Mouse (Mus musculus) kidney, postnatal 36 days (tissue): ENCODE measurements around the gene Gpatch4.
A peak's percentile ranks its signal among the peaks of the same experiment; 100 is the strongest.

ENCODE experiments used
- DNase-seq, 2 experiments: peaks; one replicate each; pipeline ENCODE4 v3.0.0; 2021 to 2022; ENCODE audit warnings: mixed read lengths in 2 of 2

Gene Gpatch4

DNA sequence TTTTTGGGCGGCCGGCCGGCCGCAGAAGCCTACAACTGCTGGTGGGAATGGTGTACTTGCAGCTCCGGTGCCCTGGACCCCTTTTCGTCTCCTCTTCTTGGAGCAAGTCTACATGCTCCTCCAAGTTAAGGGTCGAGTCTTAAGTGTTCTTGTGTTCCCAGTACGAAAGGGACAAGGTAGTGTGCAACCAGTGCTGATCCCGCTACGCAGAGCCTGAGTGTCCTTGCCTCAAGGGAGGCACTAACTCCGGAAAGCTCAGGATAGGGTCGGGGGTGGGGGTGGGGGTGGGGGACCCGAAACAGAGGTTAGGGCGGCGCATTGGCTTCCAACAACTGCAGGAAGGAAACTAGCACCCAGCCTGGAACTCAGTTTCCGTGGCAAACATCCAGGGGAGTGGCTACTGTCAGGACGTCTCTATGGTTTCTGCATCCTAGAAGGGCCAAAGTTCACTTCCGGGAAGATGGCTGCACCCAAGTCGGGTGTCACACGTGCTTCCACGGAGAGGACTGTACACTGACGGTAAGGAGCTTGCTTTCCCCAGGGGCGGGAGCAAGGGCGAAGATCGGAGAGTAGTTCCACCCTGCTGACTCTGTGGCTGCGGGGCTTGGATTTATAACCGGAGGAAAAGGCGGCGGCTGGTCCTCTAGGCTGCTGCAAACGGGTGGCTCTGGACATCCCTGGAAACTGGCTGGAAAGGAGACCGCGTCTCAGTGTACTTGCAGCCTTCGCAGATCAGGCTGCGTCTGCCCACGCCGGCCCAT, at the start of gene Gpatch4:
Gpatch4 (plus strand) TSS at position 448 of the 761 bp plus-strand sequence.
- DNase-seq, result peak; percentile 92 to 98

DNA sequence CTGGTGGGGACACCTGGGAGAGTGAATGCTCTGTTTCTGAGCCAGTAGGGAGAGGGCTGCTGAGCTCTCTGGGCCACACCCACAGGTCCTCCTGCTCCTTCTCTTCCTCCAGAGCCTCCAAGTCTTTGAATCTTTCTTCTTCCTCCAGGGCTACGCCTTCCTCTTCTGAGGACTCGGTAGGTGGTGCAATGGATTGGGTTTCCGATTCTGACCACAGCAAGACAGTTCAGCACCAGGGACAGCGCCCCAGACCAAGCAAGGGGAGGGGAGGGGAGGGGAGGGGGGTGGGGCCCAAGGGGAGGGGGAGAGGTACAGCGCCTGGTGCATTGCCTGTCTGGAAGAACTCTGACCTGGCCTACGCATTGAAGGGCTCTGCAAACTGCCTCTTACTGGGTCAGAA, 49.5 kb upstream of the Gpatch4 start:
- DNase-seq, result peak; percentile 28 to 78

DNA sequence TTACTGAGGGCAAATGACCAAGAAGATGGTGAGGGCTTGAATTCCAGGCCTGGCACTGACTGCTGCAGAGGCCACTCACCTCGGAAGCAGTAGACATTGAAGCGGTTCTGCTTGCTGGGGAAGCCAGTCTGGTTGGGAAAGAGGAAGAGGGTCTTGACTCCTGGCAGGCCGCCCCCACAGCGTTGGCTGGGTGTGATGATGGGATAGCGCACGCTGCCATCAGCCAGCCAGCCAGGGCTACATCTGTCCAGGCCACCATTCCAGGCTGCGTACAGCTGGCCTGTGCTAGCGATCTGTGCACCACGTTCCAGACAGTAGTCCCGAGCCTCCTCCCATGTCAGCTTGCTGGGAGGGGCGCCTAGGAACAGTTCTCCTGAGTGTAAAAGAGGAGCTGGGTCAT, 47.6 kb upstream of the Gpatch4 start:
- DNase-seq, result no peak

DNA sequence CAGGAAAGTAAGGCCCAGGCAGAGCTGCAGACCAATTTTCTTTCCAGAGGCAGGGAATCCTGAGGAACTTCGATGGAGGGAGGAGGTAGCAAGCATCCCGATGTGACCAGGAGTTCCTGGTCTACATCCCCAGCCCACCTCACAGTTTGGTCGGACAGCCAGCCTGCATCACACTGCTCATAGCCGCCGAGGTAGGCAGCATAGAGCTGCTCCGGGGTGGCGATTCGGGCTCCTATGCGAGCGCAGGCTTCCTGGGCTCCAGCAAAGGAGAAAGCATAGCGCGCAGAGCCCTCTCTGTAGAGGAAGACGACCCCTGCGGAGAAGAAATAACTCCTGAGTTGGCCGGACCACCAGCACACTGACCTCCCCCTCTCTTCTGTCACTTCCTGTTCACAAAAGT, 46.5 kb upstream of the Gpatch4 start:
- no peak for DNase-seq

DNA sequence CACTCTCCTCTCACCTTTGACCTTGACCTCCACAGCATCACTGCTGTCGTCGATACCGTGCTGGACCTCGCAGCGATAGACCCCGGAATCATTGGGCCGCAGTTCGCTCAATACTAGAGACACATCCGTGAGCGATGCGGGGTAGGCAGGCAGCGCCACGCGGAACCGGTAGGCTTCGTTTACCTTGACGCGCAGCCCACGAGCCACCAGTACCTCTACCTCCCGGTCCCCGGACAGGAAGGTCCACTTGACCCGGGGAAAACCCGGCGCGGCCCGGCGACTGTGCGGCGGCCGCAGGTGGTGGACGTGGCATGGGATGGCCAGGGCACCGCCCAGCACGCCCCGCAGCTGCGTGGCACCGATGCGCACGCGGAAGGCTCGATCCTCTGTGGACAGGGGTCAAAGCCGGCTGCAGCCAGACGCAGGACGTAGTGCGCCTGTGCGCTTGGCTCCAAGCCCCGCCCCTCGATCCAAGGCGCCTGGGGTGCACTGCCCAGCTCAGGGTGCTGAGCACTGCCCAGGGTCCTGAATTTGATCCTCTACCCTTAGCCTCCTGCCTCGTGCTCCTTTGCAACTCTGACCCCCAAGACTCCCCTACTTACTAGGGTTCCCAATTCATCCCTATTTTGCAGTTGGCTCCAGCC, 45.8 kb upstream of the Gpatch4 start:
- DNase-seq, result peak; percentile 19 to 69

DNA sequence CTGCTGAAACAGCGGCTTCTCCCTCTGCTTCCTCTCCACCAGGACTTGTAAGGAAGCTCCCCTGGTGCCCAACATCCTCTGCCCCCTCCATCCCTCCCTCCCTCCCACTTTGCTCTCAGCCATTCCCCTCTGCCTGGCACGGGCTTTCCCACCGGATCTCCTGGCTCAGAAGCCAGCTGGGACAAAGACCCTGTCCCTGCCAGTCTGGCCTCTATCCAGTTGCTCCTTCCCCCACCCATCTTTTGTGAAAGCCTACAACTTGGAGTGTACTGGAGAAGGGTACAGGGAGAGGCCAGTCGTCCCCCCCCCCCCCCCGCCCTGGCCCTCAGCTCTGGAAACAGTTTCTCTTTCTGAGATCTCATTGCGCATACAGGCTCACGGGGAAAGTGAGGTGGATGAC, 44.2 kb upstream of the Gpatch4 start:
- DNase-seq, result no peak

DNA sequence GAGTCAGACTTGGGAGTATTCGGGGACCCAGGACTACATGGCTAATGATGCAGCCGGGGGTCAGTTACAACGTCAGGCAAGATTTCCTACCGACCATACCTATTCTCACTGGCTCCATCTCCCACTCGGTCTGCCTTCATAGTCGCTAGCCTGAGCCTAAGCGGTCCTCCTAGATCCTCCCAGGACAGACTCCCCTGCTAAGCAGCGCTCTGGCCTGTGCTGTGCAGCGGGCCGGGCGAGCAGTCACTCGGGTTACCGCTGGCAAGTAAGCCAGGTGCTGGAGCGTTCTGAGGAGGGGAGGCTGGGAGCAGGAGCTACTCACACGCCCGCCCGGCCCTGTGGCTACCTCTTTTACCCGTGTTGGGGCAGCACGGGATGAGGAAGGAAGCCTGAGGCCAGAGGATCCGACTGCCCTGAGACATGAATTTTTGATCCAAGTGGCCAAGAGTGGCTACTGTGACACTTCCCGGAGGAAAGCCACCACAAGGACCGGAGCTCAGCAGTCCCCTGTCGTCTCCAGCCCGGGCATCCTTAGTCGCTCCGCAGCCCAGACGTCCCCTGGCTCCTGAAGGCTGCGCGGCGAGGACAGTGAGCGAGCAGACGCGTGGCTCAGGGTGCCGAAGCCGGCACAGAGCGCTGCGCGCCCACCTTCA, 43.5 kb upstream of the Gpatch4 start:
- no peak for DNase-seq

DNA sequence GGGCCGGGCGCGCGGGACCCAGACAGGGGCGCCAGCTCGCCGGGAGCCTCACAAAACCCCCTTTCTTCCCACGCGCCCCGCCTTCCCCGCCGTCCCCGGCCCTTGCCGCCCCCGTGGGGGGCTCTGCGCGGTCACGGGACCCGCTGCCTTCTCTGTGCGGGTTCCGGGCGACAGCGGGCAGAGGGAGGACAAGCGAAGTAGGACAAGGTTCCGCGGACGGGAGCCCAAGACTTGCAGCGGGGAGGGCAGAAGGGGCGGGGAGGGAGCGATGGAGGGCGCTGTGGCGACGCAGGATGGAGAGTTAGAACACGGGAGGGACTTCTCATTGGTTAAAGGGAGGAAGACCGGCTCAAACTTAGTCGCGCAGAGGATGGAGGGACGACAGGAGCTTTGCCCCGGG, 42.7 kb upstream of the Gpatch4 start, which contains the start of gene Bcan:
Bcan (minus strand) TSS at position 50 of the 400 bp plus-strand sequence.
- DNase-seq, result no peak

DNA sequence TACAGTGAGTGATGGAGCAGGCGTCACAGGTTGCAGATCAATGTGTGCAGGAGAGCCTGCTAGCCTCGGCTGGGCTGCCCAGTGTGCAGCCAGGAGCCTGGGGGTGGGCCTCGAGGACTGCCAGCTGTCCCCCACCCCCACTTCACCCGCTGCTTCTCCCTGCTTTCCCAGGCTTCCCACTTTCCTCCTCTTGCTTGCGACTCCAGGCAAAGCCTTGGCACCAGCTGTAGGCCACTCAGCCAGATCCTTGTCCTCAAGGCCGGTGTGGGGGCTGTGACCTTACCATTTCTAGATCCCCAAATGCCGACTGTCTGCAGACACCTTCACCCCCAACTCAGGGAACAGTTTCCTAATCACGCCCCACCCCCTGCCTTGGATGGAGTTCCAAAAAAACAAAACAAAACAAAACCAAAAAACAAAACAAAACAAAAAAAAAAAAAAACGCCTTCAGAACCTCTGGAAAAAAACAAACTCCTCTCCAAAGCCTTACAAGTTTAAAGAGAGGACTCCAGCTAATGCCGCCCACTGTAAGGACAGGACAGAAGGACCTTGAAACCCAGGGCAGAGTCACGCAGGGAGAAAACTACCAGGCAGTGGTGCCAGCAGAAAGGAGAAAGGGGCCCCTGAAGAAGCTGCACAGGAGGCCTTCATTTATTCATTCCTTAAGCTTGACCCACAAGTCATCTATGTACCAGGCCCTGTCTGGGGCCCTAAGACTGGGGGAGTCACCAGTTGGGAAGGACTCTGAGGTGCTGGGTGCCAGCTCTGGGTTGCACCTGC, 41.9 kb upstream of the Gpatch4 start:
- DNase-seq, result no peak

DNA sequence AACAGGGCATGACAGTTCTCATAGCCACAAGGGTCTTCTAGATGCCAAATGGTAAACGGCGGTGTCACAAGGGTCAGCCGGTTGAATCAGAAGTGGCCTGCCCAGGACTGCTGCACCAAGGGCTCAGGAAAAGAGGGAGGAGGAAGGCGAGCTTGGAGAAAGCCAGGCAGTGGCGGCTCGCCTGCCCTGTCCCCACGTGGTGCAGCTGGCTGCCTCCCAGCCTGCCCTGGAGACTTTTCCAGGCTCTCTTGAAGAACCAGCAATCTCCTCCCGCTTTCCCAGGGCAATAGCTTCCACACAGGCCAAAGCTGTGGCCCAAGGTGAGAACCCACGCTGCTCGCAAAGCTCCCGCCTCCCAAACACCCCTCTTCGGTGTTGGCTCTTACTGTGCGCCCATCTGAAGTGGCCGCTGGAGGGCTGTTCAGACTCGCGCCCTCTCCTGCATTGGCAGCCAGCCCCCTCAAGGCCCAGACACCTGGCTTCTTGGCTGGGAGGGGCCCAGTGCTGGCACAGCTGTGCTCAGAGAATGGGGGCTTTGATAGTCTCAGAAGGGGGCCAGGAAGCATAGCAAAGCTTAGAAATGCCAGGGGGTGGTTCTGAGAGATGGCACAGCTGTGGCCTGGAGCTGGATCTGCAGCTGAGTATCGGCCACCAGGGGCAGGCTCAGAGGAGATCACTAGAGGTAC, 40.5 kb upstream of the Gpatch4 start:
- DNase-seq, result peak in 1 of 2 experiments; percentile 47

DNA sequence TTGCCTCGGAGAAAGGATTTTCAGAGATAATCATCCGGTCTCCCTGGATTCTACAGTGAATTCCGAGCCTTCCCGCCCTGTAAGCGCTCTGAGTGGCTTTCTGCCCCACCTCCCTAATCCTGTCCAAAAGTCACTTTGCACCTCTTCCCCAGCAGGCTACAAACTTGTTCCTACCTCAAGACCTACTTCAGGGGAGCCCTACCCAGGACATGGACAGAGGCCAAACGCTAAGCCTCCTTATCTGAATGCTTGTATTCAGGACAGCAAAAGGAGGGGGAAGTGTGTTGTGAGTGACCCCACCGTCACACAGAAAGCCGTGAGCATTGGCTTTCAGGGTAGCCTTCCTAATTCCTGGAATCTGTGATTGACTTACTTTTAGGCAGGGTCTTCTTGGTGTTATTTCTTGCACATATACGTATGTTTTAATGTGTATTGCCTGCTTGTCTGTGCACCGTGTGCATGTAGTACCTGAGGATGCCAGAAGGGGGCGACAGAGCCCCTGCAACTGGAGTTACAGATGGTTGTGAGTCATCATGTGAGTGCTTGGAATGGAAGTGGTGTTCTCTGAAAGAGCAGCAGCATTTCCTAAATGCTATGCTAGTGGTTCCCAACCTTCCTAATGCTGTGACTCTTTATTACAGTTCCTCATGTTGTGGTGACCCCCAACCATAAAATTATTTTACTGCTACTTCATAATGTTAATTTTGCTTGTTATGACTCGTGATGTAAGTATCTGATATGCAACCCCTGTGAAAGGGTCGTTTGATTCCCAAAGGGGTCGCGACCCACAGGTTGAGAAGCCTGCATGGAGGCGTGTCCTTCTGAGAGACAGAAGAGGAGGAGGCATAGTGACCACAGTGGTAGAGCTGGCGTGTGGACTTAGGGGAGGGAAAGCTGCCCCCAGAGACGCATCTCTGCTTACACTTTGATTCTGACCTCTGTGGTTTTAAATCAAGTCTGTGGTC, 36.8 kb upstream of the Gpatch4 start:
- DNase-seq, result no peak

DNA sequence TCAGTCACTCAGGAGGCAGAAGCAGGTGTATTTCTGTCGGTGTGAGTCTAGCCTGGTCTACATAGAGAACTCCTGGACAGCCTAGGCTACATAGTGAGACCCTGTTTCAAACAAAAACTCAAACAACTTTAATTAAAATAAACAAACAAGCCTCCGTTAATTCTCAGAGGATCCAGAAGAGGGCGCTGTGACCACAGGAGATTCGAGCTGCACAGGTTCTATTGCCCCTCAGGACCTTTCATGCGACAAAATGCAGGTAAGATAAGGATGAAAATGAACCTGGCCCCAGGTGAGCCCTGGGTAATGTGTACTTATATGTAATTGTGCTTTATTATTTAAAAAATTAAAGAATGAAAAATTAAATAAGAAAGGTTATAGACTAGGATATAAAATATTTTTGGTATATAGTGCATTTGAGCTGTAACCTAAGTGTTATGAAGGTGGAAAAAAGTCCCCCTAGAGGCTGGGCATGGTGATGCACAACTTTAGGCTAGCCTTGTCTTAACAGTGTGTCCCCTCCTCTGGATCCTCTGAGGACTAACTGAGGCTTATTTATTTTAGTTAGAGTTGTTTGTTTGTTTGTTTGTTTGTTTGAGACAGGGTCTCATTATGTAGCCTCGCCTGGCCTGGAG, 32.2 kb upstream of the Gpatch4 start:
- DNase-seq, result peak; percentile 40 to 68

DNA sequence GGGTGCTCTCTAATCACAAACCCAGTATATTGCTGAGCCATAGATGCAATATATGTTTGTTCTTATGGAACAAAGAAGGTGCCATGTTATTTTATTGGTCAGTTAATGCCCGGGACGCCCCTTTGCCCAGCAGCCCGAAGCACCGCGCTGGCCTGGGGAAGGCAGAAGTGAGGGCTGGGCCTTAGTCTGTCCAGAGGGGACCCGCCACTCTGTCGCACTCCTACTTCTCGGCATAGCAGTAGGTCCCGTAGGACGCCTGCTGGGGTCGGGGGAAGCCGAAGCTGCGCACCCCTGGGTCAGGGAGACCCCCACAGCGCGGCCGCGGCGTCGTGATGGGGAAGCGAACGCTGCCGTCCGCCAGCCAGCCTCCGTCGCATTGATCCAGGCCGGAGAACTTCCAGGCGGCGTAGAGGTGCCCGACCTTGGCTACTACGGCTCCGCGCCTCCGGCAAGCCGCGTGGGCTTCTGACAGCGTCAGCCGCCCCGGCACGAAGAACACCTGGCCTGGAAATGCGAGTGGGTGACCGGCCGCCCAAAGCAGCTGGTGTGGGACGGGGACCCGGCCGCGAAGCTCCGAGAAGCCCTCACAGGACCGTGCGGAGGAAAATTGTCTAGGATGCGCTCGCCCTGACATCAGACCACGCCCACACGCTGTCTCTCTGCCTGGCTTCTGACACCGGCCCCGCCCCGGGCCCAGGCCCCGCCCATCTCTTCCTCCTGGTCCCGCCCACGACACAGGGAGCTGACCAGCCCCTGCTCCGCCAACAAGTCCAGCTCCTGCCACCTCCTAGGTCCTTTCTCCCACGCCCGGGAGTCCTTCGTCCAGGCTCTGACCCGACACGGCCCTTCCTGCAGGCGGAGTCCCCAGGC, 20.4 kb upstream of the Gpatch4 start:
- DNase-seq, result peak; percentile 97 to 98

DNA sequence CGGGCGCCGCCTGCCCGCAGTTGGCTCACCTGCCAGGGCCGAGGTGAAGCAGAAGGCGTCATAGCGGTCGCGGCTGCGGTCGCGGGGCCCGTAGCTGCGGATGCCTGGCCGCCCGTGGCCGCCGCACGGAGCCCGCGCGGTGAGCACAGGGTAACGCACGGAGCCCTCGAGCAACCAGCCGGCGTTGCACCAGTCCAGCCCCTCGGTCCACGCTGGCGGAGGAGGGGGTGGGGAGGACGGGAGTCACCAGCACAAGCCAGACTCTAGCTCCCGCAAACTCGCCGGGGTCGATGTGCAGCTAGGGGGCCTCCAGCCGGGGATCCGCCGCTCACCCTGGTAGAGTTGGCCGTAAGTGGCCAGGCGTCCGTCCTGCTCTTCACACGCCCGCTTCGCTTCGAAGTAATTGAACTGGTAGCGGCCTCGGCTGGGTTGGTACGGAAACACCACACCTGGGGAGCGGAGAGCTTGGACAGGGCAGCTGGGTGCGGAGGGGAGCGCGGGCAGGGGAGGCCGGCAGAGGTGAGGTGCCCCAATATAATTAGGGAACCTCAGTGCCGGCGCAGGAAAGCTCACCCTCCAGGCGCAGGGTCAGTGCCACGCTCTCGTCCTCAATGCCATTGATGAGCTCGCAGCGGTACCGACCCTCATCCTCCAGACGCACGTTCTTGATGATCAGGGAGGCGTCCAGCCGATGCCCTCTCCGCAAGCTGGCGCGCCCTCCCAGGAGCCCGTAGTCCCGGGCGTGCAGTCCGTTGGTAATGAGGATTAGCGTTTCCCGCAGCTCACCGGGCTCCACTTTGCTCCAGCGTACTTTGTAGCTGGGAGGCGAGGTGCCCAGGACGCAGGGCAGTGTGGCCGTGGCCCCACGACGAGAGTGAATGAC, 19.5 kb upstream of the Gpatch4 start:
- DNase-seq, result peak in 1 of 2 experiments; percentile 23

DNA sequence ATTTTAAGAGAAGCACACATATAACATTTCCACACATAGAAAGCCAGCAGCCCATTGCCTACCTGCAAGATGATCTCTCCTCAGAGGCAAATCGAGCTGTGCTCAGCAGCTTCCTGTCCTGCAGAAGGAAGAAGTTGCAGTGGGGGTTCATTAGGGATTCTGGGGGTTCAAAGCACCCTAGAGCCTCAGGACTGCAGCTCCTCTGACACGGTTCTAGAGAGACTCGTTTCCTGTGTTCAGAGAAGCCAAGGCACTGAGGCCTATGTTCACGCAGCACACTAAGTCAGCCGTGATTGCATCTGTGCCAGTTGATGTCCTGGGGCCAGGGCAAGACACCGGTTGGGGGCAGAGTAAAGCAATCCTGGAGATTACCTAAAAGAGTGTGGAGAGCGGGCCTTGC, 16.1 kb upstream of the Gpatch4 start:
- no peak for DNase-seq

DNA sequence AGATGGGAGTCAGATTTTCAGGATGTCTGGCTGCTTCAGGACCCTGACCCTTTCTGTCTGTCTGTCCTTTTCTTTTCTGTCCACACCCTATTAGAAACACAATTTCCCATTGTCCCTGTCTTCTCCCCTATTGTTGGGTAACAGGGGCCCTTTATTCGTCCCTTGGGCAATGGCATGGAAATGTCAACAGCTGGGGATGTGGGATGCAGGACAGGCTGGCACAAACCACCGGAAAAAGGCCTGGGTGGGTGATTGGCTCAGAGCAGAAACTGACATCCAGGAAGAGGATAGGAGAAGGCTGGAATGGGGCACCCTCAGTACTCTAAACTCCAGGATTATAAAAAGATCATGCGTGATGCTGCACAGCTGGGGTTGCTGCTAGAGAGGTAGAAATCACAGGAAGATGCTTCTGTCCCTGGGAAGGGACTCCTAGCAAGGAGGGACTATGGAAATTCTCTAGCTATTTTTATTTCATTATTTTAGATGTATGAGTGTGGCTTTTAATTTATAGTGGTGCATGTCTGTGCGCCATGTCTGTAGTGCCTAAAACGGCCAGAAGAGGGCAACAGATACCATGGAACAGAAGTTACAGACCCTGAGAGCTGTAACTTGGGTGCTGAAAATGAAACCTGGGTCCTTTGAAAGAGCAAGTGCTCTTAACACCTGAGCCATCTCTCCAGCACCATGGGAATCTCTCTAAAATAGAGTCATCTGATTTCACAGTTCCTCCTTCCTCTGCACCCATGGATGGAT, 15.3 kb upstream of the Gpatch4 start, which contains the start of gene Hapln2:
Hapln2 (minus strand) TSS at position 150 of the 753 bp plus-strand sequence.
- peak in 1 of 2 experiments; percentile 40 for DNase-seq

DNA sequence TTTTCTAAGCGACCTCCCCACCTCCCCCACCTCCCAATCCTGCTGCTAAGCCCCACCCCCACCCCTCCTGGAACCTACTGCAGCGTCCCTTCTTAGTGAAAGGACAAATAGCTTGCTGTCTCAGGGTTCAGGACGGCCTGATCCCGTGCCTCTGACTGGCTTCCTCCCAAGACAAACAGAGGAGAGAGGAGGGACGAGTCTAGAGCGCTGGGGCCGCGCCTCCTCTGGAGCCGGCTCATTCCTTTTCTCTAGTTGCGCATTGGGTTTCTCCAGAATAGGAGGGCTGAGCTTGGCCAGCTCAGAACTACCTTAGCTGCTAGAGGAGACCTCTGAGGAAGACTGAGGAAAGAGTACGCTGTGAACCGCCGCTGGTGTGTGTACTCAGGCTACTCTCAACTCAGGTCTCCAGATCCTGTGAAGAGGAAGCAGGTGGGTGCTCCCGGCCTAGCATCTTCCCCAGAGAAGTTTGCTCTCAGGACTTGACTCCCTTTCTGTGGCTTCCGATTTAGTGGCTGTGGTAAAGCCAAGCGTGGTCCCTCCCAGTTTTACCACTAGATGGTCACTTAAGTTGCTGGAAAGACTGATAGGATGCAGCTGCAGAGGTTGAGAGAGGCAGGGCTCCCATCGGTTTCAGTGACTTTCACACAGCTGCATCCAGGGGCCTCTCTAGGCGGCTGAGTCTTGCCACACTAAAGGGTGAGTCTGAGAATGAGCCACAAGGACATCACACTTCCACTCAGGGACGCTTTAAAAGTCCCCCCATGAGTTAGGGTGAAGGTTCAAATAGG, 12.1 kb upstream of the Gpatch4 start:
- DNase-seq, result peak; percentile 71 to 73
